Mouse (Mus musculus) E14TG2a.4 (cell line): Measurements from ENCODE around the gene Grin1.

Experiments
- H3K27me3 ChIP-seq: 2 replicates; pipeline ENCODE4 v1.6.1; 2014; ENCODE audit warnings: low read length, control low read depth; ENCODE audit not compliant: insufficient read depth
- H3K36me3 ChIP-seq: 2 replicates; pipeline ENCODE4 v1.6.1; 2014; ENCODE audit warnings: low read length, control low read depth; ENCODE audit not compliant: insufficient read depth
- H3K4me1 ChIP-seq: replicated peaks from 2 replicates; pipeline ENCODE4 v1.6.1; 2014; ENCODE audit warnings: low read depth, low read length, control low read depth
- H3K4me3 ChIP-seq: replicated peaks from 2 replicates; pipeline ENCODE4 v1.5.1; 2014; ENCODE audit warnings: mild to moderate bottlenecking, low read length
- H3K9me3 ChIP-seq: 2 replicates; pipeline ENCODE4 v1.6.1; 2014; ENCODE audit warnings: low read length, control low read depth
- CTCF ChIP-seq: conservative IDR thresholded peaks from 2 replicates; pipeline ENCODE4 v1.5.1; 2014; ENCODE audit warnings: low read length
- NANOG ChIP-seq: IDR thresholded peaks from 2 replicates; pipeline ENCODE4 v1.6.1; 2014; ENCODE audit warnings: borderline replicate concordance, low read length, mixed read lengths
- POU5F1 ChIP-seq: IDR thresholded peaks from 2 replicates; pipeline ENCODE4 v1.6.1; 2014; ENCODE audit warnings: low read length, borderline replicate concordance

Grin1 gene

GRCm38 (mm10) chr2:25355419-25356066, 36.6 kb upstream of the Grin1 start:
- peaks cover 63% of the 10 kb centered on the region for H3K36me3 ChIP-seq
- peak overlapping the region; percentile 94 for H3K4me3 ChIP-seq
- H3K4me1 ChIP-seq, result peaks cover 35% of the 10 kb centered on the region
- TF ChIP-seq POU5F1, result no peak
- no peak for TF ChIP-seq NANOG
- TF ChIP-seq CTCF, result no peak
- no peaks in the 10 kb centered on the region for H3K9me3 ChIP-seq
- no peaks in the 10 kb centered on the region for H3K27me3 ChIP-seq

GRCm38 (mm10) chr2:25354211-25354610, 35.2 kb upstream of the Grin1 start:
- Histone ChIP-seq H3K36me3 (peaks cover 64% of the 10 kb centered on the region), H3K4me3 (peak overlapping the region; percentile 94; the same call in 1 of the 2 replicates), H3K27me3 (no peaks in the 10 kb centered on the region), H3K9me3 (no peaks in the 10 kb centered on the region), H3K4me1 (peaks cover 35% of the 10 kb centered on the region)
- TF ChIP-seq NANOG (no peak), POU5F1 (no peak), CTCF (no peak)

- peaks cover 24% of the 10 kb centered on the region for H3K4me1 ChIP-seq
- no peaks in the 10 kb centered on the region for H3K9me3 ChIP-seq
- H3K27me3 ChIP-seq, result no peaks in the 10 kb centered on the region
- H3K36me3 ChIP-seq, result peaks cover 99% of the 10 kb centered on the region
- no peak for TF ChIP-seq NANOG
- no peak overlapping the region for H3K4me3 ChIP-seq
Measured at GRCm38 (mm10) chr2:25350701-25351100, 31.7 kb upstream of the Grin1 start.

DNA sequence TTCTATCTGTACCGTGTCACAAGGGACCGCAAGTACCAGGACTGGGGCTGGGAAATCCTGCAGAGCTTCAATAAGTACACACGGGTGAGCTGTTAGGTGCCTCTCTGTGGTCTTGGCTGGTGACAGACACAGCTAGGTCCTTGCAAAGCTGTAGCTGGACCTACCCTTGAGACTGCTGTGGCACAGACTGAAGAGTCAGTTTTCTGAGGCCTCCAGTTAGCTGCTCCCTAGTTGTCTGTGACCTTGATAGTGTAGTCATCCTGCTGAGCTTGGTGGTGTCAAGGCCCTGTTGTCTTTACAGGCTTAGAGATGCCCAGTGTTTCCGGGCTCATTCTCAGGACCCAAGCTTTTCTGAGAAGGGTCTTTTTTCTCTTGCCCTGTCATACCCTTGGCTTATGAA, 30.5 kb upstream of the Grin1 start:
- TF ChIP-seq NANOG, result no peak
- TF ChIP-seq CTCF, result no peak
- TF ChIP-seq POU5F1, result no peak
- Histone ChIP-seq H3K36me3 (peaks cover 99% of the 10 kb centered on the region), H3K27me3 (no peaks in the 10 kb centered on the region), H3K9me3 (no peaks in the 10 kb centered on the region), H3K4me3 (no peak overlapping the region), H3K4me1 (peaks cover 12% of the 10 kb centered on the region)

- Histone ChIP-seq H3K9me3 (no peaks in the 10 kb centered on the region), H3K27me3 (no peaks in the 10 kb centered on the region), H3K36me3 (peaks cover 99% of the 10 kb centered on the region), H3K4me3 (no peak overlapping the region), H3K4me1 (peaks cover 3% of the 10 kb centered on the region; the same call in 1 of the 2 replicates)
- no peak for TF ChIP-seq CTCF
- no peak for TF ChIP-seq NANOG
- TF ChIP-seq POU5F1, result no peak
Measured at GRCm38 (mm10) chr2:25348162-25348561, 29.2 kb upstream of the Grin1 start.

- H3K4me3 ChIP-seq, result no peak overlapping the region
- TF ChIP-seq NANOG (no peak), CTCF (no peak), POU5F1 (no peak)
- peaks cover 92% of the 10 kb centered on the region for H3K36me3 ChIP-seq
- H3K9me3 ChIP-seq, result no peaks in the 10 kb centered on the region
- H3K27me3 ChIP-seq, result no peaks in the 10 kb centered on the region
- H3K4me1 ChIP-seq, result peaks cover 23% of the 10 kb centered on the region
Measured at GRCm38 (mm10) chr2:25338303-25338702, 19.3 kb upstream of the Grin1 start.

DNA sequence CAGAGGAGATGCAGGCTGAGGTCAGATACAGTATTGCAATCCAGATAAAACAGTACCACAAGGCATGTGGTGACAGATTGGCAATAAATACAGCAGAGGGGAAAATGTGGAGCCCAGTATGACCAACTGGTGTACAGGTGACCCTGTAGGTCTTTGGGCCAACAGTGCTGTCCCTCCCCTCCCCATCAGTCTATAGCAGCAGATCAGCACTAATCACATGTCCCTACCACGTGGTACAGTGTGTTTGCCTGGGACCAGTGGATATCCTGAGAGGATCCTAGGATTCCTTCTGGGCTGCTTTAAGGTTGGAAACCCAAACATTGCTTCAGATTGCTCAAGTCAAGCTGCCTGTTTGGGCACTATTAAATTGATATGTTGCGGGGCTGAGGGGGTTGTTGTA, 14.6 kb upstream of the Grin1 start:
- Histone ChIP-seq H3K9me3 (no peaks in the 10 kb centered on the region), H3K4me3 (peak overlapping the region; percentile 100), H3K27me3 (no peaks in the 10 kb centered on the region), H3K36me3 (peaks cover 53% of the 10 kb centered on the region), H3K4me1 (peaks cover 37% of the 10 kb centered on the region)
- no peak for TF ChIP-seq NANOG
- no peak for TF ChIP-seq CTCF
- no peak for TF ChIP-seq POU5F1

DNA sequence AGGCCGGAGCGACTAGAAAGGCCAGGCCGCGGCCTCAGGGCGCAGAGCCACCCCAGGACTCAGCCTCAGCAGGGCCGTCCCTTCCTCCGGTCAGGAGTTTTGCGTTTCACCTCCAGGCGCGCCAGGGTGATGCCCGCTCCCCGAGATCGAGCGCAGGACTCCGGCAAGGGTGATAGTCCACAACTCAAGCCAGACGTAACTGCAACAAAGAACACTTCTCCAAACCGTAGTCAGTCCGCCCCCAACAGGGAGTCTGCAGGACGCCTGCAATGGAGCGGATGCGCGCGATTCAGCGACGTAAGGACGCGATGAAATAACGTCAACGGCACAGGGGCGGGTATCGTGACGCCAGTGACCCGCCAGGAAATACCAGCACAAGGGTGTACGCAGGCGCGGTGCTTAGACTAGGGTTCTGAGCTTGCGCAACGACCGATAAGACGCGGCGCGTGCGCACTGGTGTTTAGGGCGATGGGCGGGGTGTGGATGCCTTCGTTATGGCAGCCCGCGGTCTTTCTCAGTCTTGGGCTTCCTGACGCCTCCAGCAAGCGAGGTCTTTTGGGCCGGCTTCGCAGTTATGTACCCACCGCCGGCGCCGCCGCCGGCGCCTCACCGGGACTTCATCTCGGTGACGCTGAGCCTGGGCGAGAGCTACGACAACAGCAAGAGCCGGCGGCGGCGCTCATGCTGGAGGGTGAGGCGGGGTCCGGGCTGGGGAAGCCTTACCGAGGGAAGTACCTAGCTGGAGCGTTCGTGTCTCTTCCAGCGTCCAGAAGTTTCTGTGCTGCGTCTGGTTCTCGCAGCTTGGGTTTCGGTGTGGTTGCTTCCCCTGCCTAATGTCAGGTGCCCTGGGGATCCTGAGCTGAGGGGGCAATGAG, 13.5 kb upstream of the Grin1 start, which contains the start of gene Man1b1:
Gene Man1b1 (plus strand): TSS at position 53 of the 875 bp plus-strand sequence.
- Histone ChIP-seq H3K9me3 (no peaks in the 10 kb centered on the region), H3K4me1 (peaks cover 35% of the 10 kb centered on the region), H3K36me3 (peaks cover 42% of the 10 kb centered on the region), H3K4me3 (peak within 1 kb of the TSS; percentile 100), H3K27me3 (no peaks in the 10 kb centered on the region)
- TF ChIP-seq NANOG (no peak), POU5F1 (no peak), CTCF (no peak)
